Mouse (Mus musculus) liver, embryonic 16.5 days (tissue): Measurements from ENCODE around the gene Sema3a. TPM values are rescaled to one million over a fixed set of nuclear protein-coding genes. Genes with fewer than 3 reads are reported as not detected.

Source experiments
- ATAC-seq: fragments of 200-750 bp; cut with Nextera tagmentation; 2 replicates; pipeline ENCODE4 v1.8.0; 2017; ENCODE audit warnings: low read depth, mild to moderate bottlenecking, moderate number of reproducible peaks, moderate library complexity
- H3K27ac ChIP-seq: fragments of 300-500 bp; sonication (generic); 2 replicates; pipeline ENCODE4 v1.5.1; 2014; ENCODE audit warnings: mild to moderate bottlenecking, low read length
- H3K27me3 ChIP-seq: fragments of 300-500 bp; sonication (generic); 2 replicates; pipeline ENCODE4 v1.6.1; 2014; ENCODE audit warnings: low read depth, low read length, mixed read lengths; ENCODE audit not compliant: control insufficient read depth, insufficient read depth
- H3K36me3 ChIP-seq: fragments of 300-500 bp; sonication (generic); 2 replicates; pipeline ENCODE4 v1.6.1; 2014; ENCODE audit warnings: mild to moderate bottlenecking; ENCODE audit not compliant: control insufficient read depth, insufficient read depth
- H3K4me1 ChIP-seq: fragments of 300-500 bp; sonication (generic); 2 replicates; pipeline ENCODE4 v1.6.1; 2014; ENCODE audit warnings: low read depth, low read length, mixed read lengths; ENCODE audit not compliant: control insufficient read depth
- H3K4me2 ChIP-seq: fragments of 300-500 bp; sonication (generic); 2 replicates; pipeline ENCODE4 v1.6.1; 2014; ENCODE audit warnings: low read depth, low read length, mixed read lengths
- H3K4me3 ChIP-seq: fragments of 300-500 bp; sonication (generic); 2 replicates; pipeline ENCODE4 v1.5.1; 2014; ENCODE audit warnings: low read depth, mild to moderate bottlenecking, low read length
- H3K9ac ChIP-seq: fragments of 300-500 bp; sonication (generic); 2 replicates; pipeline ENCODE4 v1.6.1; 2014; ENCODE audit warnings: low read depth, low read length
- H3K9me3 ChIP-seq: fragments of 300-500 bp; sonication (generic); replicated peaks from 2 replicates; pipeline ENCODE4 v1.6.1; 2016; ENCODE audit warnings: low read length; ENCODE audit not compliant: control insufficient read depth
- WGBS: fragments of 180-500 bp; shearing (Covaris S2); extraction: QIAGEN DNeasy Blood & Tissue Kit; methylation state at CpG from one replicate; pipeline ENCODE4 v1.1.7; 2014; ENCODE audit not compliant: insufficient replicate concordance; 5-methylcytosine and 5-hydroxymethylcytosine counted together
- polyA plus RNA-seq: library from polyadenylated mRNA; unstranded; fragments of >200 nt; fragmentation: Nextera tagmentation; extraction: Ambion mirVana; gene quantifications from 2 replicates; pipeline ENCODE4 v1.2.1, GENCODE M21; 2015

The Sema3a gene
- polyA plus RNA-seq, 1 experiment from 2014 or later: 1.1 TPM

- WGBS: 43% methylated on average over 4 of the region's 4 CpGs
- Histone ChIP-seq H3K9ac (no peak overlapping the region), H3K36me3 (no peaks in the 10 kb centered on the region), H3K4me3 (no peak overlapping the region), H3K4me2 (no peak overlapping the region), H3K27ac (no peak overlapping the region), H3K27me3 (no peaks in the 10 kb centered on the region), H3K4me1 (no peaks in the 10 kb centered on the region), H3K9me3 (no peaks in the 10 kb centered on the region; the same call in 1 of the 2 replicates)
- no peak for ATAC-seq
These were observed 226.4 kb downstream of the Sema3a start for GRCm38 (mm10) chr5:13351611-13352010.

- Histone ChIP-seq H3K4me2 (no peak overlapping the region), H3K4me1 (no peaks in the 10 kb centered on the region), H3K9me3 (no peaks in the 10 kb centered on the region; the same call in 1 of the 2 replicates), H3K27ac (no peak overlapping the region), H3K27me3 (no peaks in the 10 kb centered on the region), H3K36me3 (no peaks in the 10 kb centered on the region), H3K4me3 (no peak overlapping the region), H3K9ac (no peak overlapping the region)
- WGBS: 48% methylated on average over 1 of the region's 1 CpGs
- ATAC-seq: no peak
These were observed 227.8 kb downstream of the Sema3a start for GRCm38 (mm10) chr5:13352995-13353394.

GRCm38 (mm10) chr5:13353539-13353938, 228.3 kb downstream of the Sema3a start:
- Histone ChIP-seq H3K9me3 (no peaks in the 10 kb centered on the region; the same call in 1 of the 2 replicates), H3K27me3 (no peaks in the 10 kb centered on the region), H3K27ac (no peak overlapping the region), H3K4me3 (no peak overlapping the region), H3K4me2 (no peak overlapping the region), H3K9ac (no peak overlapping the region), H3K4me1 (no peaks in the 10 kb centered on the region), H3K36me3 (no peaks in the 10 kb centered on the region)
- WGBS: 44% methylated on average over 1 of the region's 1 CpGs
- no peak for ATAC-seq

- 71% methylated on average over 1 of the region's 1 CpGs for whole genome bisulfite sequencing
- ATAC-seq: no peak
- Histone ChIP-seq H3K27me3 (no peaks in the 10 kb centered on the region), H3K9me3 (no peaks in the 10 kb centered on the region; the same call in 1 of the 2 replicates), H3K36me3 (no peaks in the 10 kb centered on the region), H3K4me1 (no peaks in the 10 kb centered on the region), H3K27ac (no peak overlapping the region), H3K4me3 (no peak overlapping the region), H3K9ac (no peak overlapping the region), H3K4me2 (no peak overlapping the region)
These were observed 229.7 kb downstream of the Sema3a start for GRCm38 (mm10) chr5:13354913-13355312.

- Histone ChIP-seq H3K36me3 (no peaks in the 10 kb centered on the region), H3K9me3 (no peaks in the 10 kb centered on the region; the same call in 1 of the 2 replicates), H3K4me3 (no peak overlapping the region), H3K4me1 (no peaks in the 10 kb centered on the region), H3K4me2 (no peak overlapping the region), H3K27me3 (no peaks in the 10 kb centered on the region), H3K27ac (no peak overlapping the region), H3K9ac (no peak overlapping the region)
- ATAC-seq: no peak
- 20% methylated on average over 4 of the region's 4 CpGs for WGBS
These were observed 233.6 kb downstream of the Sema3a start for GRCm38 (mm10) chr5:13358770-13359169.

GRCm38 (mm10) chr5:13360711-13361110, 235.5 kb downstream of the Sema3a start:
- H3K36me3 ChIP-seq: no peaks in the 10 kb centered on the region
- no peak overlapping the region for H3K4me3 ChIP-seq
- no peaks in the 10 kb centered on the region for H3K4me1 ChIP-seq
- H3K4me2 ChIP-seq: no peak overlapping the region
- 53% methylated on average over 3 of the region's 3 CpGs for WGBS
- no peaks in the 10 kb centered on the region for H3K27me3 ChIP-seq
- no peak overlapping the region for H3K9ac ChIP-seq
- no peaks in the 10 kb centered on the region for H3K9me3 ChIP-seq
- H3K27ac ChIP-seq: no peak overlapping the region
- ATAC-seq: no peak

- Histone ChIP-seq H3K9me3 (no peaks in the 10 kb centered on the region), H3K4me3 (no peak overlapping the region), H3K27ac (no peak overlapping the region), H3K36me3 (no peaks in the 10 kb centered on the region), H3K27me3 (no peaks in the 10 kb centered on the region), H3K4me2 (no peak overlapping the region), H3K9ac (no peak overlapping the region), H3K4me1 (no peaks in the 10 kb centered on the region)
- no peak for ATAC-seq
- WGBS: 44% methylated on average over 2 of the region's 2 CpGs
These were observed 239.9 kb downstream of the Sema3a start for GRCm38 (mm10) chr5:13365108-13365507.

- 57% methylated on average over 4 of the region's 4 CpGs for WGBS
- no peak overlapping the region for H3K4me2 ChIP-seq
- no peak overlapping the region for H3K4me3 ChIP-seq
- H3K4me1 ChIP-seq: no peaks in the 10 kb centered on the region
- H3K9ac ChIP-seq: no peak overlapping the region
- no peaks in the 10 kb centered on the region for H3K36me3 ChIP-seq
- H3K9me3 ChIP-seq: no peaks in the 10 kb centered on the region
- ATAC-seq: no peak
- no peaks in the 10 kb centered on the region for H3K27me3 ChIP-seq
- H3K27ac ChIP-seq: no peak overlapping the region
These were observed 254.0 kb downstream of the Sema3a start for GRCm38 (mm10) chr5:13379223-13379622.

- Histone ChIP-seq H3K9ac (no peak overlapping the region), H3K4me3 (no peak overlapping the region), H3K27me3 (no peaks in the 10 kb centered on the region), H3K27ac (no peak overlapping the region), H3K36me3 (no peaks in the 10 kb centered on the region), H3K9me3 (no peaks in the 10 kb centered on the region), H3K4me2 (no peak overlapping the region), H3K4me1 (no peaks in the 10 kb centered on the region)
- no peak for ATAC-seq
- 50% methylated on average over 4 of the region's 4 CpGs for WGBS
These were observed 258.8 kb downstream of the Sema3a start for GRCm38 (mm10) chr5:13384047-13384446.
